Mouse (Mus musculus): ENCODE measurements around the gene Arrb2.
"Not testable (repeated sequence)": the region's sequence is repeated elsewhere in the genome, so short reads cannot be mapped to it uniquely, and the experiment has no call there.

The Arrb2 gene

DNA sequence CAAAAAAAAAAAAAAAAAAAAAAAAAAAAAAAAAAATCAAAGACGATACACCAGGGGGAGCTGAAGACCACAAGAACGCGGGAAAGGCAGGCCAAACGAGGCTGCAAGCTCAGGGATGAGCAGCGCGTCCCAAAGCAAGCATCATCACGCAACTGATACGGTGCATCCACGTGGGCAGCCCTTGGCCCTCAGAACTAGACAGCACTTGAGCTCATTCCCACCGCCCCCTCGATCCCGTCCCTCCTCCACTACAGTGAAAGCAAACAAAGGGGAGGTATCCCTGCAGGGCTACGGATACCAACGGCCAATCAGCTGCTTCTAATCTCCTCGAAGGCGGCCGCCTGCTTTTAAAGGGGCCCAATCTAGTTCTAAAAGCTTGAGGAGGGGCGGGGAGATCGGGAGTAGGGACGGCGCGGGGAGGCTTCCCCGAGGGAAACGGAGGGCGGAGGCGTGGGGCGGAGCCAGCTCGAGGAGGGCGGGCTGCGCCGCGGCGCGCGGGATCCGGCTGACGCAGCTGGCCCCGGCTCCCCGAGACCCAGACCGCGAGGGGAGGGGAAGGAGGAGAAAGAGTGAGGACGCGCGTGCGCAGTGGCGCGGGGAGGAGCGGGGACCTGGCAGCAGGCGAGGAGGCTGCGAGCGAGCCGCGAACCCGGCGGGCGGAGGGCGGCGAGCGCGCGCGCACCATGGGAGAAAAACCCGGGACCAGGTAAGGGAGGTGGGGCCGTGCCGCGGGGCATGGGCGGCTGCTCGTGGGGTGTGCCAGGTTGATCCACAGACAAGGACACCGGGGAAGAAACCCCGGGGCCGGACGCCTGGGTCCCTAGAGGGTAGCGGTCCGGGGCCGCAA, at the start of gene Arrb2:
TSS of gene Arrb2 (plus strand) at position 588 of the 847 bp plus-strand sequence.
- DNase-seq: peak; percentile 99

DNA sequence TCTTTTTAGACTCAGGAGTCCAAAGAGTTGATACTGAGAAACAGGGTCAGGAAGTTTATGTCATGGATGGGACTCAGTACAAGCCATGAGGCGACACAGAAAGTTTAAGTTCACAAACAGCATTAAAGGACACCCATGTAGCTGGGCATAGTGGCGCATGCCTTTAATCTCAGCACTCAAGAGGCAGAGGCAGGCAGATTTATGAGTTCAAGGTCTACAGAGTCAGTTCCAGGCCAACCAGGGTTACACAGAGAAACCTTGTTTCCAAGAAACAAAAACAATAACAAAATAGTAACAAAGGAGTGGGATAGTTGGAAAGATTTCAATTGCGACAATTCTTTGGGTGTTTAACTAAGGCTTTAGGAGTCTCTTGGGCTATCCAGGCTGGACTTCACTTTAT, 48.3 kb upstream of the Arrb2 start:
- DNase-seq: no peak

DNA sequence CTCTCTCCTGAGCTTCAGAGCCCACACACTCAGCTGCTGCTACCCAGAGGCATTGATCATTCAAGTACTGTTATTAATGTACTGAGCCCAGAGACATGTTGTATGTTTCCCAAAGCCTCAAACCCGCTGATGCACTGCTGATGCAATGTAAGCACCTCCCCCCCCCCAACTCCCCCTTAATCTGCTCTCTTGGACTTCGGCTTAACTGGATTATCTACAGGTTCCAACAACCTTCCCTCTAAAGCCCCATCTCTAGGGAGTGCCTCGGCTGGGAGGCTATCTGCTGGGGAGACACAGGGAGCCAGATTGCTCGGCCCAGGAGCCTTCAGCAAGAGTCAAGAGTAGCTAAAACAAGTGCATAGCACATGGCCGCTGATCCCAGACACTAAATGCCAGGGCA, 45.0 kb upstream of the Arrb2 start:
- no peak for DNase-seq

DNA sequence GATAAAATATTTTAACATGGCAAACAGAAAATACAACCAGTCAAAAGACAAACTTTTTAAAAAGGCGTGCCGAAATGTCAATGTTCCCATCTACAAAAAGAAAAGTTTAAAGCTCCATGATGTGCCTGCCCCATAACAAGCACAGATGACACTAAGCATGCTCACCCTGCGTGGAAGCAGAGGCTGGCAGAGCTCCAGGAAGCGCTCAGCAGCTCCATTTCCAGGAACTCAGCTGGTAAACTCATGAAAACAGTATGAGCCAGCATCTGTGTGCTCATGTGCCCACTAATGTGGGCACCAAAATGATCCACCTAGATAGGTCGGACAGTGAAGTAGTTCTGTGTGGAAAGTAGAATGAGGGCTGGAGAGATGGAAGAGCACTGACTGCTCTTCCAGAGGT, 43.0 kb upstream of the Arrb2 start:
- DNase-seq: peak in 1 of 2 experiments; percentile 37

DNA sequence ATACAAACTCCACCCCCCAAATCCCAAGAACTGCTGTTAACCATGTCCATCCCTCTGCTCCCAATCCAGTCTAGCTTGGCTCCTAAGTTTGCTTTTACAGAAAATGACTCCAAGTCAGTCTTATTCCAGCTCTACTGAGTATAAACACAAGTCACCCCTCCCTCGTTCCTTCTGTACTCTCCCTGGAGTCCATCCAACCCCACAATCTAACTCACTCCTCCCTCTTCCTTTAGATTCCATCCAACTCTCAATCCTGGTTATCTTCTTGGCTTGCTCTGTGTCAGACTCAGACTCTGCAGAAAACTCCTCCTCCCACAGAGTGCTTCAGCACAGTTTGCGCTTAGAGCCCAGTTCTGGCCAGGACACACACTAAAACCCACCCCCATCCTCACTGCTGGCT, 28.8 kb upstream of the Arrb2 start:
- no peak for DNase-seq

DNA sequence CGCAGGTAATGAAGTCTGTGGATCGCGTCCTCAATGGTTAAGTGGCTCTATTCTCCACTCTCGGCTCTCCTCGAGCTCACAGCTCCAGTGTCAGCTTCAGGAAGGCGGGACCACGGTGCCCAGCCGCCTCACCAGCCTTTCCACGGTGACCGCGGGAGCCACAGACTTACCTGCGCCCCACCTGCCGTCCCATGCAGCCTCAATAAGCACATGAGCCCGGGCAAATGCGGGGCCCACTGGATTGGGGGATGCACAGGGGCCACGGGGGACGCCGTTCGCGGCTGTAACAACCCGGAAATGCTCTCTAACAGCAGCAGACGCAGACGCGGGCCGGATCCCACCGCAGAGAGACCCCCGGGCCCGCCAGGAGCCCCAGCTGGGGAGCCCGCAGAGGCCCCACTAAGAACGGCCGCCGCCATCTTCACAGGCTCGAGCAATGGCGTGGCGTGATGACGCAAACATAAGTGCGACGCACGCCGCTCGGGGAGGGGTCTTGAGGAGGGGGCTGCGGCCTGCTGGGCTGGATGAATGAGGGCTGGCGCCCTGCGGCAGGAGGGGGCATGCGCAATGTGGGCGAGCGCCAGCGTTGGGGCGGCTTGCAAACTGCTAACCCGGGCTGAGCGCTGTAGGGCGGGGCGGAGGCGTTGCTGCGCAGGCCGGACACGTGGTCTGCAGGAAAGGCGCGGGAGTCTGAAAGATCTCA, 22.7 kb upstream of the Arrb2 start, which contains the start of gene Pelp1:
TSS of gene Pelp1 (minus strand) at position 438 of the 703 bp plus-strand sequence.
- peak; percentile 88 to 89 for DNase-seq

DNA sequence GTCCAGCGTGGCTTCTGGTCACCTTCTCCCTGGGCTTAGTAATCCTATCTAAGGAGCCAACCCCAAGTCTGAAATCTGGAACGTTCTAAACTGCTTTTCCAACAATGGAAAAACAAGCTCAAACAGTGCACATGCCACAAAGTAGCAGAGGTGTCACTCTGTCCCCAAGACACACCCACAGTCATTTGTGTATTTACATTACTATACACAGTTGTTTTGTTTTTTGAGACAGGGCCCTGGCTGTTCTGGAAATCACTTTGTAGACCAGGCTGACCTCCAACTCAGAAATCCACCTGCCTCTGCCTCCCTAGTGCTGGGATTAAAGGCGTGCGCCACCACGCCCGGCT, 22.2 kb upstream of the Arrb2 start:
- DNase-seq: no peak

DNA sequence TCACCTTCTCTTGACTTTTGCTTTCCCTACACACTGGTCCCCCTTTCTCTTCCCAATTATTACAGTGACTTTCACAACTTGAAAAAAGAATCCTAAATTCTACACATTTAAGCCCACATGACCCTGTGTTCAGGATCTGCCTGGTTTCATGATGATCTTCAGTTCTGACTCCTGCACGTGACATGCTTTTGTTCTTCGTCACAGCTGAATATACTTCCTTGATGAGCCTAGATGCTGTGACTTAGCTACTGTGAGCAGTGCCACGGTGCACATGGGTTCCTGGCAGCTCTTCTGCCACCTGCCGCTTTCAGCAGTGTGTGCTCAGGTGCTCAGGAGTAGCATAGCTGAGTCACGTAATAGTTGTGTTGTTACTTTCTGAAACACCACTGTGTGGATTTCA, 19.8 kb upstream of the Arrb2 start:
- no peak for DNase-seq

DNA sequence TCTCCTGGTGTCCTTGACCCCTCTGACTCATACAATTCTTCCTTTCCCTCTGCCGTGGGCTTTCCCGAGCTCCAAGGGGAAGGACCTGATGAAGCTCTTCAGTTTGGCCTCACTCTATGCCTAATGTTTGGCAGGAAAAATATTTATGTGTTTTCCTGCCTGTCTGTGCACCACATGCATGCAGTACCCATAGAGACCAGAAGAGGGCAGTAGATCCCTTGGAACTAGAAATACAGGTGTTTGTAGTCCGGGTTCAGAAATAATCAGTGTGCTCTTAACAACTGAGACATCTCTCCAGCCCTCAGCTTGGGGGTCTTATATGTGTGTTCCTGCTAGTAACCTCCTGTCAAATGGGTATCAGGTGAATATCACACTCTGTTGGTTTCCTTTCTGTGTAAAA, 18.5 kb upstream of the Arrb2 start:
- peak; percentile 73 to 87 for DNase-seq

DNA sequence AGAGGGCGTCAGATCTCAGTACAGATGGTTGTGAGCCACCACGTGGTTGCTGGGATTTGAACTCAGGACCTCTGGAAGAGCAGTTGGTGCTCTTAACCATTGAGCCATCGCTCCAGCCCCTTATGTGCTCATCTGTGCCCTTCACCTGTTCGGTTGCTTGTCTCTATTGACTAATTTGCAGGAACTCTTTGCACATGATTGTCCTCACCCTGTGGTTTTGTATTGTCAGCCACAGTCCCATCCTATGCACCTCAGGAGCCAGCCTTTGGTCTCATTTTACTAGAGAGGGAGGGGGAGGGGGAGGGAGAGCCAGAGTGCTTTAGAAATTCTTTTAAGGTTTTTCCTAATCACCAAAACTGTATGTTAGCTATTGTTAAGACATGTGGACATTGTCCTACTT, 14.2 kb upstream of the Arrb2 start:
- no peak for DNase-seq

DNA sequence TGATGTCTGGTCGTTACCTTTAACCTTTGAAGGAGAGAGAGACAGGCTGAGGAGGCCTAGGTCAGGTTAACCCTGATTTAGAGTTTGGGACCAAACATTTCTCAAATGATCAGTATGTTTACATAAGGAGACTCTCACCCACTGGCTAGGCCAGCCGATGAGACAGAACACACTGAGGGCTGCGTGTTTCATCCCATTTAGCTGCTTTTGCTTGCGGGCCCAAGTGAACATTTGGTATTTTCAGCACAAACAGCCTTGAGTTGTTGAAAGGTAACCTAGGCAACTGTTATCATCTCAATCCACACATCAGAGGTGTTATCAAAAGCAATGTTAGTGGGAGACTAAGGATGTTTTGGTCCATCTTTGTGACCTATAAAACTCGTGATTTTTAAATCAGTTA, 12.9 kb upstream of the Arrb2 start:
- DNase-seq: no peak

DNA sequence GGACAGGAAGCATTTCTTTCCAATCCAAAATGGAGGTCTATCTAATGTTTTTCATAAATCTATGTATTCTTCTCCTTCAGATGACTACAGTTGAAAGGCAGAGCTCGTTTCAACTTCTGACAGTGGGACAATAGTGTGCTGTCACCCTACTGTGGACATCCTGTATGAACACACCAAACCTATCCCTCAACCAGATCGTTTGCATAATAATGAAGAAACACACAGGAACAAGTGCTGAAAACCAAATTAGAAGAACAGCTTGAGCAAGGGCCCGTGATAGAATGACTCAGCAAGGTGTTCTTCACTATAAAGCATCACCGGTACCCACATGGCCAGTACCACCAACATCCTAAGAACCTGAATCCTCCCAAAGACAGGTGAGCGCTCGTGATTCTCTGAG, 5.8 kb upstream of the Arrb2 start:
- not testable (repeated sequence) for DNase-seq

DNA sequence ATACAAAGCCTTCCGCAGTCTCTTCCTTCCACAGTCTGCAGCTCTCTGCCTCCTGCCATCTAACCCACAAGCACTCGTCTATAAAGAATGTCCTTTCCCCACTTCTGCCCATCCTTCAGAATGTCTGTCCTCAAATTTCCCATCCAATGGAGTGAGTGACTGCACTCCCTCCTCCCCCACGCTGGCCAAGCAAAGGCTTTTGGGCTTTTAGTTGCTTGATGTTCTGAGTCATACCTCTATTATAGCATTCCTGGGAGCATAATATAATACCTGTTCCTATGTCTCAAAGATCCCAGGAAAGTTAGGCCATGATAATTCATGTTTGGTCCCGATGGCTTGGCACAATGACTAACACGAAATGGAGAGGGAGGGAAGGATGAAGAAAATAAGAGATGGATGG, 861 bp upstream of the Arrb2 start:
- peak; percentile 34 to 43 for DNase-seq

DNA sequence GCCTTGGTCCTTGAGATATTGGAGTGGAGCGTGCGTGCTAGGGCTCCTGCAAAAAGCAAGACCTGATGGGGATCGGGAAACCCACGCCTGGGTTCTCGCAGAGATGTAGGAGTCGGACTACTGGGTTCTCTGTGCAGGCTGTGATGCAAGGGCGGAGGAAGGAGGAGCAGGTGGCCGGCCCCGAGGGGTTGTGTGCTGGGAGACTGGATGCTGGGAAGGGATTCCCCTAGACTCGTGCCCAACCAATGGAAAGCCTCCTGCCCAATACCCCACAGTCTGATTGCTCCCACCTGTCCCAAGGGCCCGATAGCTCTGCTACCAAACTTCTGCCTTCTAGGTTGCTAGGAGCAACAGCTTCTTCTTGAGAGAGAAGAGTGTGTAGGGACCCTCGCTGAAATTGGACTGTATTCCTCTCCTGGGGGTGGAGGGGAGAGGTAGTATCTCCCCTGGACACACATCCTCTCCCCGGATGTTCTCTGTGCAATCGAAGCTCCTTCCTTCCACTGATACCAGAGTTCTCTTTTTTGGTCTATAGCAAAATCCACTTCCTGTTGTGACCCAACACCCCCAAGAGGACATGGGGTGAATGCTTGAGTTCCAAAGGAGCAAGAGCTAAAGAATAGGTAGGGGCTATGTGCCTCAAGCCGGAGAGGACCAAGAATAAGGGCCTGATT, 597 bp downstream of the Arrb2 start:
- peak in 1 of 2 experiments; percentile 74 for DNase-seq

DNA sequence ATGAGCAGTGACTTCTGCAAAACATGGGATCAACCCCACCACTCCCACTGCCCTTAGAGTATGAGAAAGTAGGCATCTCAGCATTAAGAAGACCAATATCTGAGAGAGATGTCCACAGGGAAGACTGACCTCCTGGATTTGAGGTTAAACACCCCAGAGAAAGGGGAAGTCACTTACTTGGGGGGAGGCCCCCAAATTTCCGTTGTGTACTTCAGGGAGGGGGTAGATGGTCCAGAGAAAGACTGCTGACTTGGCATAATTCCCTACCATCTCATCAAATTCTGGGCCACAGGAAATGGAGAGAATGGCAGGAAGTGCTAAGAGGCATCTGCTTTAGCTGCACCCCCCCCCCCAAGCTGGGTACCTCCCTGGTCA, 1.1 kb downstream of the Arrb2 start:
- DNase-seq: no peak

DNA sequence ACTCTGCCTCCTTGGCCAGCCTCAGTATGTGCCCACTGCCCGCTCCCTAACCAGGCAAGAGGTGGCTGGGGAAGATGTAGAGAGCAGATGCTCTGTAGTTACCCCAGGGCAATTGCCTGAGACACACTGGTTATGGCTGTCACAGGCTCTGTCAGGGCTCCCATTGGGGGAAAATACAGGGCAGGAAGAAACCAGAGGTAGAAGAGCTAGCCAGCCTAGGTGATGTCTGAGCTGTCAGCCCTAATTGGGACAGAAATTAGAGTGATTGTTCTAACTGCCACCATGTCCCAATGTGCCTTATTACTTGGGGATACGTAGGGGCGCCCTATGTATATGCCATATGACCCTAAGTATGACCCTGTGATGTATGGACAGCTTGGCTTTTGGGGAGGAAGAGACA, 1.5 kb downstream of the Arrb2 start:
- peak in 1 of 2 experiments; percentile 24 for DNase-seq

DNA sequence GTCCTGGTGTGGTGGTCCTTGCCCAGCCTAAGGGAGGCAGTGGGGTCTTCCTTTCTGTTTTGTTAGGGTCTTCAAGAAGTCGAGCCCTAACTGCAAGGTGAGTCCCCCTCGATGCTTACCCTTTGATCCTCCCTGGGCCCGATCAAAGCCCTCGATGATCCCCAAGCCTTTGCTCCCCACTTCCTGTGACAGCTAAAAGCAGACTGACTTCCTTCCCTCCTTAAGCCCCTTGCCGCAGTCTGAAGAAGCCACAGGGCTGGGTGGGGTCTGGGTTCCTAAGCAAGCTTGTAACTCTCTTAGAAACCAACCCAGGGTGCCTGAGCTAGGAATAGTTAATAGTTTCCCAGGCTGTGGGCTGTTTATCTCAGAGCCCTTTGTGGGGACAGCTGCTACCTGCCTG, 3.0 kb downstream of the Arrb2 start:
- DNase-seq: no peak

DNA sequence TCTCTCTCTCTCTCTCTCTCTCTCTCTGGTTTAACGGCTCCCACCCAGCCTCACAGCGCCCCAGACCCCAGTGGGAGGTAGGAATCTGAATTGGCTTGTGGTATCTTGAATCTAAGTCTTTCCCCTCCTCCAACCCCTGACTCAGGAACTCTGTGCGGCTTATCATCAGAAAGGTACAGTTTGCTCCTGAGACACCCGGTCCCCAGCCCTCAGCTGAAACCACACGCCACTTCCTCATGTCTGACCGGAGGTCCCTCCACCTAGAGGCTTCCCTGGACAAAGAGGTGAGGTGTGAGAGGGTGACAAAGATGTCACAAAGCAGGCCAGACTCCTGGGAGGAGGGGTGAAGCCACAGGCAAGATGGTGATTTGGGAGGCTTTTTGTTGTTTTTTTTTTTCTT, 5.0 kb downstream of the Arrb2 start:
- no peak for DNase-seq

DNA sequence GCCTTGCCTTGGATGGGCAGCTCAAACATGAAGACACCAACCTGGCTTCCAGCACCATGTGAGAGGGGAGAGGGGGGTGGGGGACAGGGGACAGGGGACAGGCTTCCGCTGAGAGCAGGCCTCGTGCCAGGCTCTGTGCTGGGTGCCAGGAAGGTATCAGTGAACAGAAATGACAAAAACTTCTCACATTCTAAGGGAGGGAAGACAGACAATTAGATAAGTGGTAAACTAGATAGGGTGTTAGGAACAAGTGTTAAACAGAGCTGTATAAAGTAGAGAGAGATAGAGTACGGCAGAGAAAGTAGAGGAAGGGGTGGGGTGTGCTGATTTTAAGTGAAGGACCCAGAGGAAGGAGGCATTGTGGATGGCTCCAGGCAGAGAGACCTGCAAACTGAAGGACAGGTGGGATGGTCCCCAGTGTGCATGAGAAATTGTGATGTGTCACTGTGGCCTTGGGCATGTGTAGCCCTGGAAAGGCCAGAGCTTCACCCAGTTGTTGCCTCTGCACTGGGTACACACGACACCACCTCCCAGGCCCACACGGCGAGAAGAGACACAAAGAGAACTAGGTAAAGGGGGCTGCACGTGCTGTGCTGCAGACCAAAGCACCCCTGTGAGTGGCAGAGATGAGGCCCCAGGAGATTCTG, 6.4 kb downstream of the Arrb2 start:
- peak in 1 of 2 experiments; percentile 11 for DNase-seq

DNA sequence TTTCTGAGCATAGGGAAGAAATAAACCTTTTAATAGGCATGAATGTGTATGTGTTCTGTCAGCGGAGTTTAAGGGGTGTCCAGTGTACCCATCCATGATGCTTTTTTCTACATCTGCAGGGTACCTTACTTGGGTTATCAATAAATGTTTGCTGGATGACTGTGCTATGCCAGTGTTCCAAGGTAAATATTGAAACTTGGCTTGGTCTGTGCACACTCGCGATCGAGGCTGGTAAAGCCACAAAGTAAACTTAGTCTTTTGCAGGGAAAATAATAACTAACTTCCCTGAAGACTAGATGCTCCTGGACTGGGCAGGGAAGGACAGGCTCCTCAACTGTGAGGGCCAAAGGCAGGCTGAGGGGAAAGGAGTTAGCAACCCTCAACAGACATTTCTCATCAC, 8.2 kb downstream of the Arrb2 start:
- DNase-seq: no peak

DNA sequence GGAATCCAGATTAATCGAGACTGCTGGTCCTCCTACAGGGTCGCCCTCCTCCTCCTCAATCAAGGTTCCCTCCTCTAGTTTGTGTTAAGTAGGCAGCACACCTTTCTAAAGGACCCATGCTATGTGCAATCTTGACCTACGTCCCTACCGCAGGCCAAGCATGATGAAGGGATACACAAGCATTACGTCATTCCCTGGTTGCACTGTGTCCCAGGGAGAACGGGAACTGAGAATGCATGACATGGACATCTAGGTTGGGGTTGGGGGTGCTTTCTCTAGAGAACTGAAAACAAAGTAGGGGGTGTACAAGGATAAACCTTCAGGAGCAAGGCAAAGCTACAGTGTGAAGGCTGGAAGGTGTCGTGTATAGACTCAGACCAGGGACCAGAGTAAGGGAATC, 9.4 kb downstream of the Arrb2 start:
- no peak for DNase-seq

DNA sequence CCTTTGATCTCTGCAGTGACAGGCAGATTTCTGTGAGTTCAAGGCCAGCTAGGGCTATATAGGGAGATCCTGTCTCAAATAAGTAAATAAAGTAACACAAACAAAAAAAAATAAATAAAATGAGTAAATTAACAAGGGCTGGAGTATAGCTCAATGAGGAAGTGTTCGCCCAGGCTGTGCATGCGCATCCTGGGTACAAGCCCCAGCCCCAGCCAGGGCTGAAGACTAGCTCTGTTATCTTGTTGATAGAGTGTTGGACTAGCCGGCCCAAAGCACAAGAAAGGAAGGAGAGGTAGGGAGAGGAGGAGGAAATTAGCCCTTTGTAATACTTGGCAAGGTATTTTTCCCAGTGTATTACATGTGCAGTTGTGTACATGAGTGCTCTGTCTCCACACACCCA, 11.5 kb downstream of the Arrb2 start:
- DNase-seq: no peak

DNA sequence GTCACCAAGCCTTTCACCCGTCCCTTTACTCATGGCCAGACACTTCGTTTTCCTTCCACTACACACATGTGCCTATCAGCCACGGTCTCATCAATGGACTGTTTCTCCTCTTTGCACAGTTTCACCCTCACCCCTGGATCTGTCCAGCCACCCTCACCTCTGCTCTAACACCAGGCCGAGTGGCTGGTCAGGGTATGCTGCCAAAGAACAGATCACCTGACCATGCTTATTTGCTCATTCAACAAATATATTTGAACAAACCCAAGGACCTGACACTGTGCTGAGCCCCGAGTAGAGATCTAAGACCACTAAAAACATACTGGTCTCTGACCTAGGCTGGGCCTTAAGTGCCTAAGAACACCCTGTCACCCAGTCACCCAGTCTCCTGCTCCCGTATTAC, 12.2 kb downstream of the Arrb2 start:
- DNase-seq: no peak

All from cerebellum, postnatal 25 days (tissue).